Mouse (Mus musculus) retina, postnatal 1 day (tissue): ENCODE measurements around the gene Prkrip1.
"Not testable (repeated sequence)": the region's sequence is repeated elsewhere in the genome, so short reads cannot be mapped to it uniquely, and the experiment has no call there.

Experiments used
- DNase-seq: peaks from one replicate; pipeline ENCODE4 v3.0.0-alpha.2; 2012

Gene Prkrip1

DNA sequence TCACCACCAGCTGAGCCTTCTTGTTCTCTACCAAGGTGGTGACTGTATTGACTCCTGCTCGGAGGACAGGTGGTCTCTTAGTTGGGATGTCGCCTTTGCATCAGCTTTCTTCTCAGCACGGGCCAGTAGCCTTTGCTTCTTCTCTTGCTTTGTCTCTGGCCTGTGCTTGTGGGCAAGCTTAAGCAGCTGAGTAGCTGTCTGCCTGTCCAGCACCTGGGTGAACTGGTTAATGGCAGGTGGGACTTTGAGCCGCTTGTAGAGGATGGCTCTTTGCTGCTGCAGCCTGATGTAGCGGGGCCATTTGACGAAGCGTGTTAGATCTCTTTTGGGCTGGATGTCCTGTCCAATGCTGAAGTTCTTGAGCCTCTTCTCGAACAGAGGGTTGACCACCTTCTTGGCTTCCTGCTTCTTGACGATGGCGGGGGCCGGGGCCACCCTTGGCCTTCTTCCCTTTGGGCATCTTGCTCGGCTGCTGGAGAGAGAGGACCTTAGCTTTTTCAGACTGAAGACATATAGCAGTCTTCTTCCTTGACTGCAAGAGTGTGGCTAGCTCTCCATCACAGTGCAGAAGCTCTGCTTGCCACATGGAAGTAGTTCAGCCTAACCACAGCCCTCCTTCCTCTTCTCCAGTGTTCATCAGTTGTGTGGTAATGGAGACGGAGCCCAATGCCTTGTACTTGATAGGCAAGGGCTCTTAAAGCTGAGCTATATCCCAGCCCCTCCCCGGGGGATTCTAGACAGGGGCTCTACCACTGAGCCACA lies 12.8 kb upstream of the Prkrip1 start:
- DNase-seq, result not testable (repeated sequence)

DNA sequence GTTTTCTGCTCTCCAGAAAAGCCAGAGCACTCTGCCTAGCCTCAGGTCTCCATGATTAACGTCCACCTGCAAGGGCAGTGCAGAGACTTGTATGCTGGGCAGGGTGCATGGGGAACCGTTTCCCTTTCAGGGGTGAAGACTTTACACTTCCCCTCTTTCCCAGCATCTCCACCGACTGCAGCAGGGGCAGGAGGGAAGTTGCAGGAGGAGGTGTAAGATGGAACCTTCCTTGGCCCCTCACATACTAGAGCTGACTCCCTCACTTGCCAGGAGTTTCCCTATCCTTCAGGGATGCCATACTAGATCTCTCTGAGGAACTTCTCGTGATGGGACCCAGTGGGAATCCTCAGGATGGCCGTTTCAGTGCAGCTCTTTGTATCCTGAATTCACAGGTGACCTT lies 11.8 kb upstream of the Prkrip1 start:
- DNase-seq, result no peak

DNA sequence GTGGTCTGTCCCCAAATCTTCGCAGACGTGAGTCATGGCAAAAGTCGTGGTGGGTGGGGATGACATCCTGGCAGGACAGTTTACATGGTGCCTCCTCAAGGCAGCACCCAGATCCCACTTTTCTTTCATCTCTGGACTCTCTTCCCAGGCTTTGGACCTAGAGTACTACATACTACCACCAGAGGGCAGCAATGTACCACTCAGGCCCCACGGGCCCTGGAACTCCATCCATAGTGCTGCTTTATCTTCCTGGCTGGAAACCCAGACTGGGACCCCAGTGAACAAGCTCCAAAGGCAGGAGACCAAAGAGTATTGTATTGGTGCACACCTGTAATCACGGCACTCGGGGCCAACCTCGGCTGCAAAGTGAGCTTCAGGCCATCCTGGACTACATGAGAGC lies 3.1 kb upstream of the Prkrip1 start:
- DNase-seq, result peak; percentile 85

DNA sequence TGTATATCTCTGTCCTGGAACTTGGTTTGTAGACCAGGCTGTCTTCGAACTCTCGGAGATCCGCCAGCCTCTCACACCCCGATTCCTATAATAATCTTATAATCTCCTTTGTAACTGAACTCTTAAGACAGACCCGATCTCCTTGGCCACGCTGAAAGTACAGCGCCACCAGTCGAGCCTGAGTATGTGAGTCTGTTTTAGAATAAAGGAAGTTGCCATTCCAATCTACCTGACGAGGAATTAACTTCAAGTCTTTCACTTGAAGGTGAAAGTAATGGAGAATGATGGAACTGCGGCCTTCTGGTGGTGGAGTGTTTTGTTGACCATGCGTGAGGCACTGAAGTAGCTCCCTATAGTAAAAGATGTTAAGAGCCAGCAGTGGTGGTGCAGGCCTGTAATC lies 763 bp upstream of the Prkrip1 start:
- peak; percentile 27 for DNase-seq

DNA sequence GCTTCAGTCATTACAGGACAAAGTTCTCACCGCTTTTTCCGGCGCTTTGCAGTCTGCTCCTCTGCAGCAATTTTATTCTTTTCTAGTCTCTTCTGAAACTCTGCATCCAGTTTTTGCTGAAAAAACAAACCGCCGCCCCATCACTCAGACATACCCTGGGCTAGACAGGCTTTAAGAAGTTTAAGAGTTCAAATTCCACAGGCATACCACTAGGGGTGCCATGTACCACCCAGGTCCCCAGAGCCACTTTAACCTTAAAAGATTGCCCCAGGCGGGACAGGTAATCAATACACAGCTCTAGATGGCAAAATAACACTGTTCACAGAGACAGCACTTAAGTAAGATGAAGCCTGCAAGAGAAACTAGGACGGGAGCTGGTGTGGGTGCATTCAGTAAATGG lies 6.9 kb downstream of the Prkrip1 start:
- DNase-seq, result peak; percentile 17

DNA sequence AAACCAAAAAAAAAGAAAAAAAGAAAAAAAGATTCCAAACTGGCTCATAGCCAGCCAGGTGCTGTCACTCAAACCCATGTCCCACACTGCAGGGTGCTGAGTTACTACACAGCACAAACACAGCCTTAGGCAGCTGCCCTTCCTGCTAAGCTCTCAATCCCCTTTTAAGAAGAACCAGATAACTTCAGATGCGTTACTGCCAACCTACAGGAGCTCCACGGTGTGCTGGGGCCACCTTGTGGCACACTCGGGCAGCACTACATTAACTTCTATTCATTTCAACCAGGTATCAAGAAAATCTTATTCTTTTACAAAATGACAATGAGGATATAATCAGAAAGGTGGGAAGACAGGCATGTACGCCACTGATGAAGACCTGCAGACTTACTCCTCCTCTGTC lies 12.0 kb downstream of the Prkrip1 start:
- DNase-seq, result peak; percentile 63

DNA sequence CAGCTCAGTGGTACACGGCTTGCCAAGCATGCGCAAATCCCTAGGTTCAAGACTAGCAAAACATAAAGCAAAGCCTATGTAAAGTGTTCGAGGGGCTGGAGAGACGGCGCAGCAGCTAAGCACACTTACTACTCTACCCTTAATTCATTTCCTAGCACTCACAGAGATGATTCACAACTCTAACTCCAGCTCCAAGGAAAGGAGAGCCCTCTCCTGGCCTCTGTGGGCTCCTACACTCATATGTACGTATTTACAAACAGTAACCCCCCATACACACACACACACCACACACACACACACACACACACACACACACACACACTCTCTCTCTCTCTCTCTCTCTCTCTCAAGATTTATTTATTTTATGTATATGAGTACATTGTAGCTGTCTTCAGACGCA lies 15.0 kb downstream of the Prkrip1 start:
- no peak for DNase-seq

DNA sequence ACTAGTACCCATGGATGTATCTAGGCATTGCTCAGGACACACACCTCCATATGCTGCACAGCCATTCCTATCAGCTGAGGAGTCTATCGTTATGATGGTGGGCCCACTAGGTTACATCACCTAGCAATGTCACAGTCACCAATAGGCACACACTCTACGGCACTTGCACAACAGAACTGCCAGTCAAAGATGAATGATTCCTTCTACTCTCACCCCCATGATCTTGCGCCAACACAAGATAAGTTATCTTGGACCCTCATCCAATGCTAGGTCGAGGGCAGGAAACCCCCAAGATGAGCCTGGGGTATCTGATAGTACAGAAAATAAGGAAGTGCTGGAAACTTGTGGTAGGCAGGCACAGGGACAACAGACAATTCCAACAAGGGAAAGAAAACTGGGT lies 15.9 kb downstream of the Prkrip1 start:
- no peak for DNase-seq

DNA sequence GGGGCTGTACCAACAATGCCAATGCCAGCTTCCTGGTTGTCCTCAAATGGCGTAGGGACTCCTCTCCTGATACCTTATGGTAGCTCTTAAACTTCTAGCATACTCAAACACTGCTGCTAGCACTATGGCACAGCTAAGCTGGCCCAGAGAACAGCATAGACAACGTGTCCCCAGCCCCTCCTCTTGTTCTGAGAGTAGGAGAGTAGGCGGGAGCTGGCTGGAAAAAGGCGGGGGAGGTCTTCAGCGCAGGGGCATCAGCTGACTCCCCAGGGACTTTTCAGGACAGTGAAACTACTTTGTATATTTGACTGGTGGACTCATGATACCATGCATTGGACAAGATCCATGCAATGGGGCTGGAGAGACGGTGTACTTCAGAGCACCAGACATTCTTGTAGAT lies 16.7 kb downstream of the Prkrip1 start:
- no peak for DNase-seq

DNA sequence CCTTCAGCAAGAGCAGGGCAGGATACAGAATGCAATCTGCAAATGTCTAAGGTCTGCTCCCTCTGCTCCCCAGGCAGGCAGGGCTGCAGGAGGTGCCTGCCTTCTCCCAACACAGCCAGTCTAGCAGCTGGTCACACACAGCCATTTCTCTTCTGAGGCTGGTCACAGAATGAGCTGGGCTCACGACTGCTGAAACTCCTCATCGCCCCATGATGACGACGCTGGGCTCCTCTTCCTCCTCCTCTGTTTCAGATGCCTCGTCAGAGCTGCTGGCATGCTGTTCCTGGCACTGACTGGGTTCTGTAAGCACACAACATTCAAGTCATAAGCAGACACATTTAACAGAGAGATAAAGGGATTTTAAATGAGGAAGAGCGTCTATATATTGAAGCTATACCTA lies 17.6 kb downstream of the Prkrip1 start:
- no peak for DNase-seq

DNA sequence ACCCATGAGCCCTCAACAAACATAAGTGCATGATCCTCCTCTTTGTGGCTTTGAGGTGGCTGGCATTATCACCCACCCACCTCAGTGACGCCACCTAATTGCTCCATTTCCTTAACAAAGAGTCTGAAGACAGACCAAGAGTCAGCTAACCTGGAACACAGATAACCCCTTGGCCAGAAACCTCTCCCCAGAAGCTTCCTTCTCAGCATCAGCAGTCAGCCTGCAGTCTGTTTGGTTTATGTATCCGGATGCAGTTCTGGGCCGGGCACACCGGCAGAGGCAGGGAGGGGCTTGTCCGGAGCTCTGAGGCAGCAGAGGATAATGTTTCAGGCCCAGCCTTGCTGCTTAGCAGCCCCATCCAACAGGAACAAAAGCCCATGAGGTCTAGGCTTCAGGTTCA lies 19.2 kb downstream of the Prkrip1 start:
- no peak for DNase-seq

DNA sequence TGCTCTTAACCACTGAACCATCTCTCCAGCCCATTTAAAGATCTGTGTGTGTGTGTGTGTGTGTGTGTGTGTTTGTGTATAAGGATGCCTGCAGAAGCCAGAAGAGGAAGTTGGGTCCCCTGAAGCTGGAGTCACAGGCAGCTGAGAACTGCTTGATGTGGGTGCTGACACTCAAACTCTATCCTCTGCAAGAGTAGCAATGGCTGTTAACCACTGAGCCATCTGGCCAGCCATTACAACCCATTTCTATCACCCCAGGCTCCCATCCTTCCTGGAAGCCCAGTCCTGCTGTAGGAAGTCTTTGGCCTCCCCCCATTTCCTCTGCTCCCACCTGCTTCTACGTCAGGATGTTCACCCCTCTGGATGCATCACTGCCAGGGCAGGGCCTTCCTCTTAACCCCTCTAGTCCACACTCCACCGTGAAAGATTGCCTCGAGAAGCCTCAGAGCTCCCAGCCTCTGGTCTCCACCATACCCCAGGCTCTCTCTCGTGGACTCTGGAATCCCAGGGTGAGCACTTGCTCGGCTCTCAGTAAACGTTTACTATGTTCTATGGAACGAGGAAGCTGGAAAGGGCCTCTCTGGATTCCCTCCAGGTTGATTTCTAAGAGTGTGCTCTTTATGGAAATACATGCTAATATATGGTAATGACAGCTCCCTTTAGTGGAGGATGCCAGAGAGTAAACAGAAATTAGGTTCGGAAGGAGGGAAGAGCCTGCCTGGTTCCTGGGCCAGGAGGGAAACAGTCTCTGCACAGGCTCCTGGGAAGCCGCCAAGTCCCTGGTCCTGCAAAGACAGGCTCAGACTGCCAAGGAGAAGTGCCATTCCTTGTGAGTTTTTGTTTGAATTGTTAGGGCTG lies 24.9 kb downstream of the Prkrip1 start:
- no peak for DNase-seq

DNA sequence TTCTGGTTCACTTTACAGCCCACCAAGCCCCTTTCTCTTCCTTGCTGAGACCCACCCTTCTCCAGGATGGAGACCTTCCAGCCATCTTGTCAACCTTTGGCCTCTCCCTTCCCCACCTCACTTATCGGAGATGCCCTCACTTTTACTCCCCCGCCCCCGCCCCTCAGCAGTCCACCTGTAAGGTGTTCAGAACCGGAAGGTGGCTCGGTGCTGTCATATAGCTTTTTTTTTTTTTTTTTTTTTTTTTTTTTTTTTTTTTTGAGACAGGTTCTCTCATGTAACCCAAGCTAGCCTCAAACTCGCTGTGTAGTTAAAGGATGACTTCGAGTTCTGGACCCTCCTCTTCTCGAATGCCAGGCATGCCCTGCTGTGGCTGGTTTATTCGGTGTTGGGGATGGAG lies 25.8 kb downstream of the Prkrip1 start:
- DNase-seq, result no peak

DNA sequence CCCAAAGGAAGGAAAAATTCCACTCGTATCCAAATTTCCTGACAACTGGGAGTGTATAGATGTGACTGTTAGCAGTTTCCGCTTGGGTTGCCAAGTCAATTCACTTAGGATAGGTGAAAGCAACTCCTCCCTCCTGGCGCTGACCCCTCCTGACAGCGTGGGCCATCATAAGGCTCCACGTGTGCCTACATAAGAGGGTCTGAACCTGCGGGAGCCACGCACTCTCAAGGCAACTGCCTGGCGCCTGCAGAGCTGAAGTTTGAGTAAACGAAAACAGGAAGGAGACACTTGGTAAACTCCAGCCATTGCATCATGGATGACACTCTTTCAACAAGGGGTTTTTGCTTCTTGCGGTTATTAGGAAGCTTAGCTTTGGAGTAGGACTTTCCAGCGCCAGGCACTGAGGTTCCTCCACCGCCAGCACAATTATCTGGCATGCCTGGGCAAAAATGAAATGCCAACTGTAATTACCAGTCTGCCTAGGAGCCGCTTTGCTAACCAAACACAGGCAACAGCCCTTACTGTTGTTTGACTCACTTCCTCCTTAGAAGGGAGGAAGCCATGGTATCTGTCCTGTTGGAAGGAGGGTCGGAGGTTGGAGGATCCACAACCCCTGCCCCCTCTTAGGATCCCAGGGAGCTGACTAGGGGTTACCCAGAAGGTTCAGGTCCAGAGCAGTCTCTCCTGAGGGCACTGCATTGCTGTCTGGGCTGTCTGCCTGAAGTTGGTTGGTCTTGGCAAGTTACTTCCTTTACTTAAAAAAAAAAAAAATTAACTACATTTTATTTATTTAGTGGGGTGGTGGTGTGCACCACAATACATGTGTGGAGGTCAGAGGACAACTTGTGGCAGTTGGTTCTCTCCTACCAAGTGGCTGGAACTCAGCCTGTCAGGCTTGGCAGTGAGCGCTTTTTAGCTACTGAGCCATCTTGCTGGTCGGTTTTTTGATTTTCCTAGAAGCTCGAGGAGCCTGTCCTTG lies 27.1 kb downstream of the Prkrip1 start:
- DNase-seq, result peak; percentile 23

DNA sequence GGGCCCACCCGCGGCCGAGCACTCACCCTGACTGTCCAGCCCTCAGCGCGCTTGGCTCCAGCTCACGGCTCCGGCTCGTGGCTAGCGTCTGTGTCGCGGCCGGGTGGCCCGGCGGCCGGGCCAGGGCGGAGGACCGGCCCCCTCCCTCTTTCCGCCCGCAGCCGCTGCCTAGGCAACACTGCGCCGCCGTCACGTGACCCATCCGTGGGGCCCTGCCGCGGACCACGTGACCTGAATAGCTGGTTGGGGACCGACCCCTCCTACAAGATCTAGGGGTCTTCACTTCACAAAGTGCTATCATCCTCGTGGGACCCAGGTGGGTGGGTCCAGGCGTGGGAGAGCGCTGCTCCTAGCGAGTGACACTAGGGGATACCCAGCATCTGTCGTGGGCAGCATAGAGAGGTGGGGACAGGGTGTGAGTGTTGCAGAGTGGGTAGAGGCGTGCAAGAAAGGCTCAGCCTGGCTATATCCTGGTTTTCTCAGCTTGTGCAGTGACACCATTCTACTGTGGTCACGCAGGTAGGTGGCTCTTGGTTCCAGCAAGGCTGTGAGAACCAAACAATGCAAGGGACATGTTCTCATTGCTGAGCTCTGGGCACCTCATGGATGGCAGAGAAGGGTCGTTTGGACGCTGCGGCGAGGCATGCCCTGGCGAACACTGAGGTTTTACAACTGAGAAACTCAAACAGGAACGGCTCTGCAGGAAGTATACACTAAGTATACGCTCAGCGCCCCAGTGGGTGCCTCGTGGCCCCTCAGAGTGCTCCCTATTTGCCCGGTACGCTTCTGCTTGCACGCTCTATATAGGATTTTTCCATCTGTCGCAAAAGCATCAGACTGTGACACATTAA lies 28.0 kb downstream of the Prkrip1 start, which contains the start of gene Orai2:
TSS of gene Orai2 (minus strand) at position 202 of the 851 bp plus-strand sequence.
- DNase-seq, result peak; percentile 90

DNA sequence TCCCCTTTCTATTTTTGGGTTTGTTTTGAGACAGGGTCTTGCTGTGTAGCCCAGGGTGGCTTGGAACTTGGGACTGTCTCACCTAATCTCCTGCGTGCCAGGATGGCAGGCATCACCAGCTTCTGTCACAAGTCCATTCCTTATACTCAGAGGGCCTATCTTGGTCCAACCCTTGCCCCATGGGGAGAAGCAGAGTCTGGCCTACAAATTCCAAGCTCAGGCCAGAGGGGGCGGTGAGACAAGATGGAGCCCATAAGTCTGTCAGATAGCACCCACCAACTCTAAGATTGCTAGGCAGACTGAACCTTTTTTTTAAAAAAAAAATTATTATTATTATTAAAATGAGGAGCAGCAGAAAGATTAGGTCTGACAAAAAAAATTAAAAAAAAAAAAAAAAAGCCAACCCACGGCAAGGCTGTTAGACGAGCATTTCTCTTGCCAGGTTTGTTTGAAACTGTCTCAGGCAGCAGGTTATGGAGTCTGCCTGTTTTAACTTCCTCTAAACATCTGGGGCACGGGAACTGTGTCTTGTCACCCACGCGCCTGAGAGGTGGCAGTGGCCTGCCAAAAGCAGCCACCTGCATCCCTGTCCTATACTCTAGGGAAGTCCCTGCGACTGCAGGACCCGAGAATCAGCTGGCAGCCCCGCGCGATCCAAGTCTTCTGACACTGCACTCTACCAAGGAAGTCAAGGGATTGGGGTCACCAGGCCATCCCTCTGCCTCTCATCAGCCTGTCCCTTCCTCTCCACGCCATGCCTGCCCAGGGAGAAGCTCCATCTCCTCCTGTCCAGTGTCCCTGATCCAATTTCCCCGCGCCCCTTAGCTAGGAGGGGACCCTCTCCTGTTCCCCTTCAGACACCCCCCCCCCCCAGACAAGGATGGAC lies 28.9 kb downstream of the Prkrip1 start:
- DNase-seq, result no peak

DNA sequence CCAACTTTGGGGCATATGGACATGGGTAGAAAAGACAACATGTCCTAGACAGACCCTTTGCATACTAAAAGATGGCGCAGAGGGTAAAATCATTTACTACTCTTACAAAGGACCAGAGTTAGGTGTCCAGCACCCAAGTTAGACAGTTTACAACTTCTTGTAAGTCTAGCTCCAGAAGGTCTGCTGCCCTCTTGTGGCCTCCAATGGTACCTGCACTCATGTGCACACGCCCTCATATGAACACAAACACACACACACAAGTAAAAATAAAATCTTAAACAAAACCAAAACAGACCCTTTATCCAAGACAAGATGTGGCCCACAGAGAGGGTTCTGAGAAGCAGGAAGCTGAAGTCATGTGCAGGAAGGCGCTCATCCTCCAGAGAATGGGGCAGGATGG lies 30.7 kb downstream of the Prkrip1 start:
- no peak for DNase-seq

DNA sequence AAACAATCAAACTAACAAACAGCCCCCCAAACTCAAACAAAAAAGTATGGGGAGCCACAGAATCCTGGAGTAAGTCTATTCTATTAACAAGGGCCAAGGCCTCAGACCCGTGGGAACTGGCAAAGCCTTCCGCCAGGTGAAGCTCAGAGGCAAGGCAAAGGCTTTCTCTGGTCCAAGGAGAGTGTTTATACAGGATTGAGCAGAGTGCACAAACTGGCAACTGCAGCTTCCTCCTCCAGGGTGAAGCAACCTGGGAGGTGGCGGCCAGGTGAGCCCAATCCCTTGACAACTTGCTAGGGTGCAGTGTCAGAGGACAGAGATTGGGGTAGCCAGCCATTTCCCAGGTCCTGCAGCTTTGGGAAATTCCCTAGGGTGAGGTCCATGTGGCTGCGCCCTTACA lies 31.5 kb downstream of the Prkrip1 start:
- DNase-seq, result no peak

DNA sequence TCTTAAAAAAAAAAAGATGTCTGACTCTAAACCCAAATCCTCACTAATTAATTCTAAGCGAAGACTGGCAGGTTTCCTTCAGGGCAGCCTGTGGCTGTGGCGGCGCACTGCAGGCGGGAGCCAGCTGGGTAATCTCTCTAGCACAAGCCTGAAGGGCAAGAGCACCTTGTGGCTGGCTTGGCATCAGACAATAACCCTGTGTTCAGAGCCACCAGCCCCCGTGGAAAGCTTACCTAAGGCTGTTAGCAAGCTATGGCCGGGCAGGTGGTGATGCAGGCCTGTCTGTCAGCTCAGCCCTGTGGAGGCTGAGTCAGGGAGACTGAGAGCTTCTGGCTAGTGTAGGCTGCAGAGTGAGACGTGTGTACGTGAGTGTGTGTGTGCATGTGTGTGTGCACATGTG lies 33.5 kb downstream of the Prkrip1 start:
- no peak for DNase-seq

DNA sequence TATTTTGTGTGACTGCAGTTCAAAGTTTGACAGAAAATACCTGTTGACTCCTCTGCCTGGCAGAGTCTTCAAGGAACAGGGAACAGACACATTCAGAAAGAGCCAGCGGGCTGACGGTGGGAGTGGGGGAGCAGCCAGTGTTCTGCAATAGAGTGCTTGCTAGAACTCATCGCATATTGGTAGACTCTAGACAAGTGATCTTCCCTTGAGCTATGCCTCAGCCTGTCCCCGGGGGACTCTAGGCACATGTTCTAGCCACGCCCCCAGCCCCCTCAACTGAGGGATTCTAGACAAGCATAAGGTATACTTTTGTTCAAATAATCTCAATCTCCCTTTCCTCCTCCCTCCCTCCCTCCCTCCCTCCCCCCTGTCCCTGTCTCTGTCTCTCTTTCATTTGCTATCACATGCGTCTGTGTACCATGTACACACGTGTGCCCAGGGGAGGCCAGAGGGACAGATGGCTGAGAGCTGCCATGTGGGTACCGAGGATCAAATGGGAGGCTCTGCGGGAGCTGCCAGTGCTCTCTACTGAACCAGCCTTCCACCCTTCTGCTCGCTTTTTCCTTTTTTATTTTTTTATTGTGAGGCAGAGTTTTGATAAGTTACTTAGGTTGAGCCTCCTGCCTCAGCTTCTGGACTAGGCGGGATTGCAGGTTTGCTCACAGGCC lies 34.8 kb downstream of the Prkrip1 start:
- no peak for DNase-seq
